Mouse (Mus musculus) lung, embryonic 14.5 days (tissue): Measurements from ENCODE around the gene Sulf2. TPM values are rescaled to one million over a fixed set of nuclear protein-coding genes. Genes with fewer than 3 reads are reported as not detected.

Source experiments
- ATAC-seq: fragments of 200-750 bp; cut with Nextera tagmentation; 2 replicates; pipeline ENCODE4 v1.8.0; 2017; ENCODE audit warnings: mild to moderate bottlenecking, moderate TSS enrichment, moderate library complexity; ENCODE audit not compliant: insufficient read depth
- DNase-seq: peaks from one replicate; pipeline ENCODE4 v3.0.0-alpha.2; 2015
- H3K27ac ChIP-seq: fragments of 300-500 bp; sonication (generic); 2 replicates; pipeline ENCODE4 v1.5.1; 2014; ENCODE audit warnings: low read depth, mild to moderate bottlenecking, moderate library complexity
- H3K27me3 ChIP-seq: fragments of 300-500 bp; sonication (generic); 2 replicates; pipeline ENCODE4 v1.6.1; 2014; ENCODE audit warnings: low read length, control low read depth; ENCODE audit not compliant: insufficient read depth
- H3K36me3 ChIP-seq: fragments of 300-500 bp; sonication (generic); 2 replicates; pipeline ENCODE4 v1.6.1; 2014; ENCODE audit warnings: control low read depth; ENCODE audit not compliant: insufficient read depth
- H3K4me1 ChIP-seq: fragments of 300-500 bp; sonication (generic); 2 replicates; pipeline ENCODE4 v1.6.1; 2014; ENCODE audit warnings: antibody characterized with exemption, control low read depth; ENCODE audit not compliant: insufficient read depth
- H3K4me2 ChIP-seq: fragments of 300-500 bp; sonication (generic); 2 replicates; pipeline ENCODE4 v1.6.1; 2014; ENCODE audit warnings: mild to moderate bottlenecking
- H3K4me3 ChIP-seq: fragments of 300-500 bp; sonication (generic); 2 replicates; pipeline ENCODE4 v1.5.1; 2014; ENCODE audit warnings: low read depth, low read length
- H3K9ac ChIP-seq: fragments of 300-500 bp; sonication (generic); 2 replicates; pipeline ENCODE4 v1.6.1; 2014
- H3K9me3 ChIP-seq: fragments of 300-500 bp; sonication (generic); 2 replicates; pipeline ENCODE4 v1.6.1; 2016; ENCODE audit warnings: low read depth, low read length, control low read depth
- CTCF ChIP-seq: IDR thresholded peaks from 2 replicates; pipeline ENCODE4 v1.5.1; 2016; ENCODE audit warnings: antibody characterized with exemption, low read depth
- WGBS: fragments of 180-500 bp; shearing (Covaris S2); extraction: QIAGEN DNeasy Blood & Tissue Kit; methylation state at CpG from one replicate; pipeline ENCODE4 v1.1.7; 2014; 5-methylcytosine and 5-hydroxymethylcytosine counted together
- polyA plus RNA-seq: library from polyadenylated mRNA; unstranded; fragments of >200 nt; fragmentation: Nextera tagmentation; extraction: Ambion mirVana; gene quantifications from 2 replicates; pipeline ENCODE4 v1.2.1, GENCODE M21; 2014

Gene Sulf2
- polyA plus RNA-seq, 1 experiment from 2014 or later = 57.6 TPM

DNA sequence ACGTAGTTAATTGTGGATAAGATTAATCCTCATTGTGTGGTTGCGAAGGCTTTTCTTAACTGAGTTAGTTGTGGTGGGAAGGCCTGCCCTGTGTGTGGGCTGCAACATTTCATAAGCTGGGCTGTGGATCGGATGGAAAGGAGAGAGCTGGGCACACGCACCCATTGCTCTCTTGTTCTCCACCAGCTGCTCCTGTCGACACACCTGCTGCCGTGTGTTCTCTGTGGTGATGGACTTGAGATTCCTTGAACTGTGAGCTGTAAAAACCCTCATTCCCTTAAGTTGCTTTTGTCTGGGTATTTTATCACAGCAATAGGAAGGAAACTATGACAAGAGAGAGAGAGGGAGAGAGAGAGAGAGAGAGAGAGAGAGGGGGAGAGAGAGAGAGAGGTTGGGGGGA, 30.3 kb upstream of the Sulf2 start:
- Histone ChIP-seq H3K36me3 (no peaks in the 10 kb centered on the region), H3K9me3 (no peaks in the 10 kb centered on the region), H3K4me2 (no peak overlapping the region), H3K27me3 (no peaks in the 10 kb centered on the region), H3K4me1 (peaks cover 4% of the 10 kb centered on the region), H3K27ac (no peak overlapping the region), H3K9ac (no peak overlapping the region), H3K4me3 (no peak overlapping the region)
- 80% methylated on average over 6 of the region's 6 CpGs for WGBS
- DNase-seq = no peak
- no peak for ATAC-seq
- TF ChIP-seq CTCF = no peak

DNA sequence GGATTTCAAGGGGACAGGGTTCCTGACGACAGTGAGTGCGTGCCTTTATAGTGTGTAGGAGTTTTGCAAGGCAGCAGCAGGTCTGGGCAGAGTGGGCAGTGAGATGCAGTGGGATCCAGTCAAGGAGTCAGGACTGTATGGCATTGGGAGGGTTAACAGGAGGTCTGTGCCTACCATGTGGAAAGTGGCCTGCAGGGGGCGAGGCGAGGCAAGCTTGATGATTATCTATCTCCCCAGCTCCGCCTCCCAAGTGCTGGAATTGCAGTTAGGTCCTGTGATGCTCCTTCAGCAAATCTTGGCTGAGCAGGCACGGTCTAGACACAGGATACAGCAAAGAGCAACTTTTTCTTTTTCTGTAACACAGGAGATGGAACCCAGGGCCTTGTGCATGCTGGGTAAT, 29.0 kb upstream of the Sulf2 start:
- 63% methylated on average over 6 of the region's 6 CpGs for WGBS
- TF ChIP-seq CTCF = peak; percentile 58
- H3K27ac ChIP-seq = no peak overlapping the region
- no peaks in the 10 kb centered on the region for H3K27me3 ChIP-seq
- H3K9me3 ChIP-seq = no peaks in the 10 kb centered on the region
- no peak overlapping the region for H3K4me2 ChIP-seq
- H3K4me3 ChIP-seq = no peak overlapping the region
- H3K4me1 ChIP-seq = peaks cover 18% of the 10 kb centered on the region
- peak; percentile 51 for DNase-seq
- H3K9ac ChIP-seq = no peak overlapping the region
- ATAC-seq = no peak
- no peaks in the 10 kb centered on the region for H3K36me3 ChIP-seq

DNA sequence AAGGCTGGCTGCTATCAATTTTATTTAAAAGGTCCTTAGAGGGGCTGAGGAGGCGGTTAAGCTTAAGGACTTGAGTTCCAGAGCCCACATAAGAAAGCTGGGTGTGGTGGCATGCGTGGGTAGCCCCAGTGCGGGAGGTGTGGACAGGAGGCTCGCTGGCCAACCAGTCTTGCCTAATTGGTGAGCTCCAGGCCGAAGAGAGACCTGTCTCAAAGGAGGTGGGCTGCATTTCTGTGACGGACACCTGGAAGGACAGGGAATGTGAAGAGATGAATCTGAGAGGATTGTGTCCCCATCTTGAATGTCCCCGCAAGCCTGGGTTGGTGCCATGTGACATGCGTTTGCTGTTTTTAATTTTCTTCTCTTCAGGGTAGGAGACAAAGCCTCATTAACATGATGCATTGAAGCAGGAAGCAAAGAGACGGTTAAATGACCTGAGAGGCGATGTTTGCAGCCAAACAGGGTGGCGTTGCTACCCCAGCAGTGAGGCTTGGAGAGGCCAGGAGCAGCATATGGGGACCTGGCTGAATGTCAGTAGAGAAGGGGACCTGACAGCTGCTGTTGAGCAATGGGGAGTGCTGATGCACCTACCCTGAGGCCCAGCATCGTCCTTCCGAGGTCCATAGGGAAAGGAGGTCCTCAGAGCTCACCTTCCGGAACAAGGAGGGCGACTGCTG, 26.7 kb upstream of the Sulf2 start:
- H3K9me3 ChIP-seq = no peaks in the 10 kb centered on the region
- WGBS = 66% methylated on average over 15 of the region's 15 CpGs
- H3K36me3 ChIP-seq = no peaks in the 10 kb centered on the region
- no peak overlapping the region for H3K27ac ChIP-seq
- H3K4me1 ChIP-seq = peaks cover 18% of the 10 kb centered on the region
- no peak overlapping the region for H3K4me3 ChIP-seq
- TF ChIP-seq CTCF = no peak
- peak; percentile 46 for DNase-seq
- no peak overlapping the region for H3K9ac ChIP-seq
- no peaks in the 10 kb centered on the region for H3K27me3 ChIP-seq
- ATAC-seq = no peak
- H3K4me2 ChIP-seq = no peak overlapping the region

DNA sequence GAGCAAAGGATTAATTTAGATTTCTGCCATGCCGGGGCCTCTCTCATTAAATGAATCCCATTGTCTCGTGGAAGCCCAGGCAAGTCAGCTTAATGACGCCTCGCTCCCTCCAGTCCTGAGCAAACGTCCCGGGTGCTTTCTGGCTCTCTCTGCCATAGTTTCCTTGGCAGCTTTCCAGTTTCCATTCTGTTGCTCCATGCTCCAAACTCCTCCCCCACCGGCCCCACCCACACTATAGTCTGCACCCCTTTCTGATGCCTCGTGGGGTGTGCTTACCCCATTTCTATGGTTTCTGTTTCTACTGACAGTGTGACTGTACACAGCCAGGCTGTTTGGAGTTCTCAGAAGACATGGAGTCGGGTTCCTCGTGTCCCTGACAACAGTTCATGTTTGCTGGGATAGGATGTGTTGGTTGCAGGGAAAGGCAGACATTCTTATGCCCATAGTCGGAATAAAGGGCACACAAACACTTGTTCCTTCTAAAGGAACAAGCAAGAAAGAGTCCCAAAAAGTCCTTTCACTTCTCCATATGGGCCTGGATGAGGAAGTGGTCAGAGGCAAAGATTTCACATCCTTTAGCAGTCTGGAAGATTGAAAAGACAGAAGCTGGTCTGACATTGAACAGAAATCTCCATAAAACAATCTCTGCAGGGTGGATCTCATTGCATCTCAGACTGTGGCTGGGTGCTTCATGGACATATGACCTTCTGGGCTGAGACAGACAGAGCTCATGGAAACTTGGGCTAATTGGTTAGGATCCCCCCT, 25.5 kb upstream of the Sulf2 start:
- no peak overlapping the region for H3K4me3 ChIP-seq
- H3K9ac ChIP-seq = peak overlapping the region; percentile 40
- DNase-seq (peak; percentile 93), ATAC-seq (peak; percentile 79)
- 16% methylated on average over 11 of the region's 11 CpGs for WGBS
- TF ChIP-seq CTCF = no peak
- no peaks in the 10 kb centered on the region for H3K36me3 ChIP-seq
- peak overlapping the region; percentile 11; the same call in 1 of the 2 replicates for H3K4me2 ChIP-seq
- no peaks in the 10 kb centered on the region for H3K9me3 ChIP-seq
- H3K27ac ChIP-seq = peak overlapping the region; percentile 91
- no peaks in the 10 kb centered on the region for H3K27me3 ChIP-seq
- H3K4me1 ChIP-seq = peaks cover 19% of the 10 kb centered on the region

DNA sequence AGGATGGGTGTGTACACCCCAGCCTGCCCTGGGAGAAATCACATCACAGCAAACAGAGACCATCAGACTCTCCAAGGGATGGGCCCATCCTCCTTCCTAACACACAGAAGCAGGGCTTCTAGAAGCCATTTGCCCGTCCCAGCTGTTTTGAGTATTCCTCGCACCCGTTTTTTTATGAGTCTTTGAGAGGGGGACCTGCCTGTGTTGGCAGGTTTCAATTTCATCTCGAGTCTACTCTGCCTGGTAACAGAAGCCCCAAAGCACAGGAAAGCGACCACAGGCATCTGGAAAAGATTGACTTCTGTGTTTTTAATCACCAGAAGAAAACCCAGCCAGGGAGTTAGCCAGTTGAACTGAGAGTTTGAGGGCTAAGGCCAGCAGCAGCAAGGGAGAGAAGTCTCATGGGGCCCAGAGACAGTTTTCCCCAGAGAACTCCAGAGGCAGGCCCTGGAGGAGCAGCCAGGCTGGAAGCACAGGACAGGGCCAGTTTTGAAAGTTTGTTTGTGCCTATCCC, 24.7 kb upstream of the Sulf2 start:
- Histone ChIP-seq H3K27ac (peak overlapping the region; percentile 91), H3K4me1 (peaks cover 26% of the 10 kb centered on the region), H3K4me3 (no peak overlapping the region), H3K4me2 (peak overlapping the region; percentile 11; the same call in 1 of the 2 replicates), H3K9ac (peak overlapping the region; percentile 40), H3K9me3 (no peaks in the 10 kb centered on the region), H3K36me3 (no peaks in the 10 kb centered on the region), H3K27me3 (no peaks in the 10 kb centered on the region)
- no peak for TF ChIP-seq CTCF
- WGBS = 23% methylated on average over 5 of the region's 5 CpGs
- ATAC-seq = no peak
- peak; percentile 55 for DNase-seq

DNA sequence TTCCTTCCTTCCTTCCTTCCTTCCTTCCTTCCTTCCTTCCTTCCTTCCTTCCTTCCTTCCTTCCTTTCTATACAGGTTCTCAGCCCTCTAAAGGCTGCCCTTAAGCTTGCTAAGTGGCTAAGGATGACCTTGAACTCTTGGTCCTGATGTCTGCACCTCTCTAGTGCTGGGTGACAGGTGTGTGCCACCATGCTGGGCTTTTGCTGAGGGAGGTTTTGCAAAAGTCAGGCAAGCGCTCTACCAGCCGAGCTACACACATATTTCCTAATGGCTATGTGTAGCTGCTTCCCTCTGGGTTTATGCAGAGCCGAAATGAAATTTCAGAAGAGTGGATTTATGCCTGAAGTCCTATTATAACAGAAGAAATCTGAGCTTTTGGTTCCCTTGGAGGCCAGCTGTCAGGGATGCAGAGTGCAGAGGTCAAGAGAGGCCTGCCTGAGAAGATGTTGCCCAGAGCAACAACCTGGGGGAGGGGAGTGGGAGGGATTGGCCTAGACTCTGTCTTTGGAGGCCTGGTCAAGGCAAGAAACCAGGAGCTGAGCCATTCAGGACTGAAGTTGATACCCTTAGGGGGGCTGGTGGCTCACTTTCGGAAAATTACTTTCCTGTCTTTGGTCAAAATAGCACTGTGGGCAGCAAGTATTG, 24.1 kb upstream of the Sulf2 start:
- Histone ChIP-seq H3K9me3 (no peaks in the 10 kb centered on the region), H3K9ac (peak overlapping the region; percentile 2; the same call in 1 of the 2 replicates), H3K4me3 (no peak overlapping the region), H3K4me1 (peaks cover 26% of the 10 kb centered on the region), H3K4me2 (no peak overlapping the region), H3K27ac (peak overlapping the region; percentile 91), H3K36me3 (no peaks in the 10 kb centered on the region), H3K27me3 (no peaks in the 10 kb centered on the region)
- 61% methylated on average over 4 of the region's 4 CpGs for WGBS
- no peak for TF ChIP-seq CTCF
- DNase-seq (peak; percentile 40), ATAC-seq (no peak)

DNA sequence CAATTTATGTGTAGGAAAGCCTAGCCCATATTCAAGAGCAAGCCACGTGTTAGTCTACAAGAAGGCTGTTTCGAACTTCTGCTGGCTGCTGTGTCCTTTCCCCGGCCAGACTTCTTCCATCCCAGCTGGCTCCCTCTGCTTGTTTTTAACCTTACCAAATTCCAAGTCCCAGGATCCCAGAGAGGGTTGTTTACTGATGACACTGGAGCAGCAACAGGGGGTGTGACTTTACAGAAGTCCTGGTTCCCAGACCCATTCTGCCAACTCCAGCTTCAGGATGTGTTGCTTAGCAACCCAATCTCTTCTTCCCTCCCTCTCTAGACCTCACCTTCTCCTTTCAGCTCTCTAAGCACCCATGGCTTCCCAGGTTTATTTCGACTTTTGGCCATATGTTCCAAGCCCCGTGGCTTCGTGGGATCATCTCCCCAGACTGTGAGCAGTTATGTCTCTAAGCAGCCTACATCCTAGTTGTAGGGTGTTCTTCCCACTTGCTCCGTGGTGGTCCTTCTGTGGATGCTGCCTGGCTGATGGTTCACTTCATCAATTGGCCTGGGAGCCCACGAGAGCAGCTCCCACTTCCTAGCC, 20.2 kb upstream of the Sulf2 start:
- no peak for TF ChIP-seq CTCF
- peaks cover 20% of the 10 kb centered on the region for H3K4me1 ChIP-seq
- H3K4me3 ChIP-seq = no peak overlapping the region
- H3K9me3 ChIP-seq = no peaks in the 10 kb centered on the region
- H3K27me3 ChIP-seq = no peaks in the 10 kb centered on the region
- H3K4me2 ChIP-seq = no peak overlapping the region
- no peaks in the 10 kb centered on the region for H3K36me3 ChIP-seq
- no peak overlapping the region; the same call in 1 of the 2 replicates for H3K27ac ChIP-seq
- 51% methylated on average over 8 of the region's 8 CpGs for WGBS
- H3K9ac ChIP-seq = no peak overlapping the region
- DNase-seq (no peak), ATAC-seq (peak; percentile 6; the same call in 1 of the 2 replicates)
